Mouse (Mus musculus) embryonic fibroblast, embryonic 13.5 days (primary cell): ENCODE data around the gene Agrn. TPM values are rescaled to one million over a fixed set of nuclear protein-coding genes. Genes with fewer than 3 reads are reported as not detected.
A peak's percentile ranks its signal among the peaks of the same experiment; 100 is the strongest.

ENCODE experiments used
- H3K27ac ChIP-seq: 2 replicates; pipeline ENCODE4 v1.5.1; 2012; ENCODE audit warnings: low read length, control low read depth, inconsistent platforms; ENCODE audit not compliant: insufficient read depth
- H3K4me1 ChIP-seq: 2 replicates; pipeline ENCODE4 v1.6.1; 2011; ENCODE audit warnings: low read length; ENCODE audit not compliant: control insufficient read depth, insufficient read depth
- H3K4me3 ChIP-seq: 2 replicates; pipeline ENCODE4 v1.5.1; 2011; ENCODE audit warnings: mild to moderate bottlenecking, control low read depth, low read length; ENCODE audit not compliant: insufficient read depth
- CTCF ChIP-seq: IDR thresholded peaks from 2 replicates; pipeline ENCODE4 v1.5.1; 2011; ENCODE audit warnings: mild to moderate bottlenecking, control low read depth, low read length, moderate library complexity, borderline replicate concordance; ENCODE audit not compliant: insufficient read depth
- POLR2A ChIP-seq: IDR thresholded peaks from 2 replicates; pipeline ENCODE4 v1.6.1; 2011; ENCODE audit warnings: low read depth, mild to moderate bottlenecking, control low read depth, low read length, moderate library complexity
- polyA plus RNA-seq: library from polyadenylated mRNA; stranded (reverse); fragments of >200 nt; gene quantifications from 2 replicates; pipeline ENCODE4 v1.2.4, GENCODE M21; 2011; ENCODE audit warnings: low read depth; ENCODE audit not compliant: missing spikeins, insufficient read length

The Agrn gene
- polyA plus RNA-seq, 1 experiment, result 102 TPM

DNA sequence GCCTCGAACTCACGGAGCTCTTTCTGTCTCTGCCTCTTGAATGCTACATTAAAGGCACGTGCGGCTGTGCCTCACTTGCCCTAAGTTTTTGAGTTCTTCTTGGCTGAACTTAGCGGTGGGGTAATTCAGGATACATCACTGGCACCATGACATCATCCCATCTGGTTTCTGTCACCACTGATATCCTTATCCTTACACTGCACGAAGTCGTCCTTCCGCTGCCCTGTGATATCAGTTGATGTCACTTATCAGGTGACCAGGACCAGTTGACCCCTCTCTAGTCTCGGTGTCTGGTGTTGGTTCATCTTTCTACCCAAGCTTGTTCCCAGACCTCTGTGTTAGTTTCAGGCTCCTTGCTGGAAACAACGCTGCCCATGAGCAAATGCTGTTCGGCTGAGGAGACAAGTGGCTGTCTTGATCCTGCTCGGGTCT, 5.2 kb upstream of the Agrn start:
- H3K4me1 ChIP-seq, result peaks cover 6% of the 10 kb centered on the region; the same call in 1 of the 2 replicates
- peak overlapping the region; percentile 17 for H3K4me3 ChIP-seq
- no peak for TF ChIP-seq POLR2A
- no peak for TF ChIP-seq CTCF
- H3K27ac ChIP-seq, result 0 out of 2 replicates have a peak overlapping the region, but pooled peaks have one; percentile 4

DNA sequence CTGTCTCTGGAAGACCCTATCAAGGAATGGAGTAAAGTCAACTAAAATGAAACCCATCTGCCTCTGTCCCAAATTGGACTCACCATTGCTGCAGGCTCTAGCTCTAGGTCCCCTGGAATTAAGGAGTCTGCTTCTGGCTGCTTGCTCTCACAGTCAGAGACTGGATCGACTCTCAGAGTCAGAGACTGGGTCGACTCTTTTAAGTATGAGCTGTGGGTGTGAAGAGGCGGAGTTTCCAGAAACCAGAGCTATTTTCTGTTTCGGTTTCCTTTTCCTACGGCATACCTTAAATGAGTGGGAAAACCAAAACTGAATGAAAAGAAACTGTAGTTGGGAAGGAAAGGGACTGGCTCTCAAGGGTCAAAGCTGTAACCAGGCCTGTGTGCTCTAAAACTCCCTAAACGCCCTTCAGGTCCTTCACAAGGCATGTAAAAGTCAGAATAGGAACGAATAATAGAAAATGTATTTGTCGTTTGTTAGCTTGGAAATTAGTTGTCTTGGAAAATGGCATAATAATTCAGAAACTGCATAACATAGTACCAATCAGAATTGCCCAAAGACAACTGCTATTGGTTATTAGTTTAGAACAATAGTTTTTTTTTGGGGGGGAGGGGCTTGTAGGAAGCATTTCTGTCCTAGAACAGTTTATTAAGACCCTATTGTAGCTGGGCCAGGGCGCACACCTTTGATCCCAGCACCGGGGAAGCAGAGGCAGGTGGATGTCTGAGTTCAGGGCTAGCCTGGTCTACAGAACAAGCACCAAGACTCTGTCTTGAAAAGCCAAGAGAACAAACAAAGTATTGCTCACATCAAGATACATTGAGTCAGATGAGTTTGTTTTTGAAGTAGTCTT, 3.6 kb upstream of the Agrn start, which contains the start of gene Isg15:
Gene Isg15 (minus strand): TSS at position 196 of the 853 bp plus-strand sequence.
- peaks cover 6% of the 10 kb centered on the region; the same call in 1 of the 2 replicates for H3K4me1 ChIP-seq
- H3K4me3 ChIP-seq, result peak within 1 kb of the TSS; percentile 33
- H3K27ac ChIP-seq, result peak within 1 kb of the TSS; percentile 83
- TF ChIP-seq POLR2A (peak; percentile 94), CTCF (no peak)

DNA sequence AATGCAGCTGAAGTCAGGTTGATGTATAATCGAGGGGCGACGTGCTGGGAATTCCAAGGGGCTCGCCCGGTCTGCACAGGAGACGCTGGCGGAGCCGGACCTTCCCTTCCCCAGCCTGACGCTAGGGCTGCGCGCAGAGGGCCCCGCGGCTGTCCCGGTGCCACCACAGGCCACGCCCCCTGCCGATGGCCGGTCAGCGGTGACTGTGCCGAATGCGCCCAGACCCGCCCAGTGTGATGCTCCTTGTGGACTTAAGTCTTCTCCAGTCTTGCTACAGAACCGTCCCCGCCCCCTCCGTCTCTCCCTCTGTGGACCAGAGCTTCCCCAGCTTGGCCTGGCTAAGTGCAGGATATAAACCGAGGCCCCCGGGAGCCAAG, 529 bp upstream of the Agrn start:
- peak overlapping the region; percentile 40 for H3K4me3 ChIP-seq
- TF ChIP-seq POLR2A, result peak; percentile 42
- no peak for TF ChIP-seq CTCF
- peak overlapping the region; percentile 67 for H3K27ac ChIP-seq
- peaks cover 10% of the 10 kb centered on the region for H3K4me1 ChIP-seq

DNA sequence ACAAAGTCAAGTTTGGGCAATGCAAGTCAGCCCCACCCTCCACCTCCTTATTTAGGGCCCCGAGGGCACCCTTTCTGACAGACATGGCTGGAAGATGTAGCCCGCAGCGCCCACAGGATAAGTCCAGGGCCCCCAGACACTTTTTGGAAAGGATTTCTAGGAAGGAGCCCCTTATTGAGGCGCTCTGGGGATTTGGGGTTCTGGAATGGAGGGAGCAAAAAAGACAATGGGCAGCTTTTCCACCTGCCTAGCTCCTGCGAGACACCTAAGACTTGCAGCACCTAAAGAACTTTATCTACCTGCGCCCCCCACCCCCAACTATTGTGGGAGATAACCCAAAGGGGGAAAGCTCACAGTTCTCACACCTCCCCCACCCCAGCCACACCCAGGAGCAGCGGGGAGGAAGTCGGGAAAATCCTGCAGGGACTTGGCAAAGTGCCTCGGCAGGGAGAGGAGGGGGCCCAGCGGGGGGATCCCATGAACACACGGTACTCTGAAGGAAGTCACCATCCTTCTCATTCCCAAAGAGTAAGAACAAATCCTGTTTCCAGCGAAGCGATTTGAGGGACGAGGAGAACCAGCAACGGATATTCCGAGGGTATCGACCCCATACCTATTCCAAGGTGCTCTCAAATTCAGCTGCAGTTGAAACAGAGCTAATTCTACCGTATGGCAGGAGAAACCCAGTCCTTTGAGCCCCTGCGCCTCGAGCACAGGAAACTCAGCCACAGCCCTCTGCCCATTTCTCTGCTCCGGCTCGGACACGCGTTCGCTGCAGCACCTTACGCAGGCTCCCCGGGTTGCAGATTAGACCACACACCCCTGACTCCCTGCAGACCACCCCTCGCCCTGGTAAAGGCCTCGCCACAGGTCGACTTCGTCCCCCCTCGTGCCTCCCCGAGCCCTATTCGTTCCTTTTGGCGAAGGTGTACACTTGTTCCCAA, 1.1 kb downstream of the Agrn start:
- no peak for TF ChIP-seq CTCF
- no peak for TF ChIP-seq POLR2A
- peak overlapping the region; percentile 51 for H3K4me3 ChIP-seq
- H3K27ac ChIP-seq, result no peak overlapping the region
- peaks cover 8% of the 10 kb centered on the region for H3K4me1 ChIP-seq

GRCm38 (mm10) chr4:156194346-156194745, 2.9 kb downstream of the Agrn start:
- Histone ChIP-seq H3K27ac (no peak overlapping the region), H3K4me1 (peaks cover 8% of the 10 kb centered on the region)

GRCm38 (mm10) chr4:156193906-156194305, 3.4 kb downstream of the Agrn start:
- Histone ChIP-seq H3K4me1 (peaks cover 8% of the 10 kb centered on the region), H3K27ac (no peak overlapping the region), H3K4me3 (no peak overlapping the region)
- no peak for TF ChIP-seq POLR2A
- no peak for TF ChIP-seq CTCF

More at GRCm38 (mm10) chr4:156194346-156194745, 2.9 kb downstream of the Agrn start:
- TF ChIP-seq POLR2A (no peak), CTCF (no peak)
- H3K4me3 ChIP-seq, result no peak overlapping the region

DNA sequence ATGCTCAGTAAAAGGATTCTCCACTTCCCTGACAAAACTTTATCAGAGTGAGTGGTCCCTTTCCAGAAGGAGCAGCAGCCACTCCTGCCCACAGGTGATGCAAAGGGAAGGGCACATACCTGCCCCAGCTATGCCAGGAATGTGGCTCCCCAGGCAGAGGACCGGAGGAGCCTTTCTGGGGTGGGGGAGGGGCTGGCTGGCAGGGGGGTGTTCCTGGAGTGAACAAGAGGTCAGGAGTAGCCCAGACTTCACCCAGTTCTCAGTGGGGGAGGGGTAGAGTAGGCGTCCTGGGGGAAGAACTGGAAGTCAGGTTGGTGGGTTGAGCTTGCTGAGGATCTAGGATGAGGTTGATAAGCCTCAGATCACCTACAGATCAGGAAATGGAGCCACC, 4.1 kb downstream of the Agrn start:
- Histone ChIP-seq H3K27ac (no peak overlapping the region), H3K4me1 (peaks cover 4% of the 10 kb centered on the region; the same call in 1 of the 2 replicates), H3K4me3 (no peak overlapping the region)
- TF ChIP-seq POLR2A, result no peak
- no peak for TF ChIP-seq CTCF

DNA sequence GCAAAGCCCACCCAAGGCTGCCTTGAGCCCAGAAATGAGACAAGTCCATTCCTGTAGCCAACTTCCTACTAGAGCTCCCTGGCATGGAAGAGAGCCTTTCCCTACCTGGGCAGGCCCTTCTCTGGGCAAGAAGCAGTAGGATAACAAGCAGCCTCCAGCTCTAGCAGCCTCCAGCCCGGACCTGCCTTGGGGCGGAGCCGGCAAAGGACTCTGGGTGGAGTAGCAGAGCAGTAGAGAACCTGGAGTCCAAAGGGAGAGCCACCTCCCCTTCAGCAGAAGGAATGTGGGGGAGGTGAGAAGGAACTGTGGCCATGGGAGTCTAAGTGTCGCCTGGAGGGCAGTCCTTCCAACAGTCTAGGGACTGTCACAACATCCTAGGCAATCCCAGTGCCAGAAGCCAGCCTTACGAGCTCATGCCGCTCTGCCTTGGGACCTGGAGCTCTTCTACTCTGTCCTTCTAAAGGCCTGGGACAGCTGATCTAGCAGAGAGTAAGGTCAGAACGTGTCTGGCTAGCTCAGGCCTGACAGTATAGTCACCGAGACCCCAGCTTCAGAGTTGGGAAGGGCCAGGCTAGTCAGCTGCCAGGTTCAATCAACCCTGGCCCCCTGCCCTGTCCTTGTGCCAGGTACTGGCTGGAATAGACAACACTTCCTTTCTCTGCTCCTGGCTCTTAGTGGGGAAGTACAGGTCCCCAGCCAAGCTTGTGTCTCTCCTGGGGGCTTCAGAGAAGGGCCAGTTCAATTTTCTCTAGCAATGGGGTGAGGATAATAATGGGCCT, 4.7 kb downstream of the Agrn start:
- H3K4me3 ChIP-seq, result no peak overlapping the region
- no peak for TF ChIP-seq CTCF
- no peak for TF ChIP-seq POLR2A
- no peak overlapping the region for H3K27ac ChIP-seq
- H3K4me1 ChIP-seq, result peaks cover 4% of the 10 kb centered on the region; the same call in 1 of the 2 replicates
